Mouse (Mus musculus): ENCODE results near the gene Gm29289. TPM values are rescaled to one million over a fixed set of nuclear protein-coding genes. Genes with fewer than 3 reads are reported as not detected.
"Not testable (repeated sequence)": the region's sequence is repeated elsewhere in the genome, so short reads cannot be mapped to it uniquely, and the experiment has no call there.

Gene Gm29289
- polyA plus RNA-seq (2015; fragmentation: Nextera tagmentation; extraction: Ambion mirVana) = not detected in 2 replicates

DNA sequence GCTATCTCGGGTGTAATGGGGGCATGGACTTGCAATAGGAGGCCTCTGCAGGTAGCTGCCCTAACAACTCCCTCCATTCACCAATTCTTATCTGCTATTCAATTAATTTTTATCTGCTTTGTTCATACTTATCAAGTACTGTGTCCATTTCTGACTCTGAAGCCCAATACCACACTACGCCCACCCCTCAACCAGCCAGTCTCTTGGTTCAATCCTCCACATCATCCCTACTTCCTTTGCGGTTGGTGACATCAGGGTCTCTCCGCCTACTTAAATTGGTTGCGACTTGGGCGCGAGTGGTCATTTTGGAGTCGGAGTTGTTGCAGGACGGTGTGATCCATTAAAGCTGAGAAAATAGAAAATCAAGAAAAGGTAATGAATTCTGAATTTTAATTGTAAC, at the start of gene Gm29289:
TSS of gene Gm29289 (plus strand) at position 301 of the 400 bp plus-strand sequence.
- ATAC-seq (replicated peaks; ENCODE audit: insufficient number of reproducible peaks, insufficient read depth, low FRiP score, low read depth); H3K9ac ChIP-seq; H3K4me3 ChIP-seq; H3K4me2 ChIP-seq; H3K36me3 ChIP-seq; H3K27me3 ChIP-seq; H3K9me3 ChIP-seq (replicated peaks); H3K4me1 ChIP-seq (replicated peaks); H3K27ac ChIP-seq: not testable (repeated sequence)
- WGBS = no CpG with 5 or more reads among the region's 9 CpGs

DNA sequence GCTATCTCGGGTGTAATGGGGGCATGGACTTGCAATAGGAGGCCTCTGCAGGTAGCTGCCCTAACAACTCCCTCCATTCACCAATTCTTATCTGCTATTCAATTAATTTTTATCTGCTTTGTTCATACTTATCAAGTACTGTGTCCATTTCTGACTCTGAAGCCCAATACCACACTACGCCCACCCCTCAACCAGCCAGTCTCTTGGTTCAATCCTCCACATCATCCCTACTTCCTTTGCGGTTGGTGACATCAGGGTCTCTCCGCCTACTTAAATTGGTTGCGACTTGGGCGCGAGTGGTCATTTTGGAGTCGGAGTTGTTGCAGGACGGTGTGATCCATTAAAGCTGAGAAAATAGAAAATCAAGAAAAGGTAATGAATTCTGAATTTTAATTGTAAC, 31.7 kb upstream of the Gm29289 start, which contains the start of gene Gm10352:
TSS of gene Gm10352 (plus strand) at position 301 of the 400 bp plus-strand sequence.
- WGBS = no CpG with 5 or more reads among the region's 9 CpGs
- not testable (repeated sequence) for H3K4me3 ChIP-seq; ATAC-seq (replicated peaks; ENCODE audit: insufficient number of reproducible peaks, insufficient read depth, low FRiP score, low read depth)

More for the DNA sequence above, 31.7 kb upstream of the Gm29289 start, which contains the start of gene Gm10352:
- H3K27ac ChIP-seq; H3K36me3 ChIP-seq; H3K4me1 ChIP-seq (replicated peaks); H3K27me3 ChIP-seq; H3K9ac ChIP-seq; H3K4me2 ChIP-seq; H3K9me3 ChIP-seq (replicated peaks): not testable (repeated sequence)

Other genes starting within 250 kb of the Gm29289 start
- not detected in 2 replicates for gene H2al2b, start 211.9 kb upstream of the Gm29289 start, polyA plus RNA-seq (2015; fragmentation: Nextera tagmentation; extraction: Ambion mirVana)
- not detected in 2 replicates for gene Gm4064, start 136.4 kb upstream of the Gm29289 start, polyA plus RNA-seq (2015; fragmentation: Nextera tagmentation; extraction: Ambion mirVana)
- gene Rbmy, start 101.9 kb upstream of the Gm29289 start, polyA plus RNA-seq (2015; fragmentation: Nextera tagmentation; extraction: Ambion mirVana) = not detected in 2 replicates
- gene Gm10256, start 101.9 kb upstream of the Gm29289 start, polyA plus RNA-seq (2015; fragmentation: Nextera tagmentation; extraction: Ambion mirVana) = not detected in 2 replicates
- gene Gm10352, start 31.6 kb upstream of the Gm29289 start, polyA plus RNA-seq (2015; fragmentation: Nextera tagmentation; extraction: Ambion mirVana) = not detected in 2 replicates

Measured in heart, embryonic 15.5 days (tissue).